Mouse (Mus musculus) thymus, postnatal 36 days (tissue): Measurements from ENCODE around the gene Gm9736.
"Not testable (repeated sequence)": the region's sequence is repeated elsewhere in the genome, so short reads cannot be mapped to it uniquely, and the experiment has no call there.

Source experiments
- DNase-seq, 2 experiments: peaks; one replicate each; pipeline ENCODE4 v3.0.0; 2022; ENCODE audit warnings: mixed read lengths in 2 of 2

Gene Gm9736

GRCm38 (mm10) chr10:77751254-77751653 is at the start of gene Gm9736:
Gm9736 (minus strand) TSS chr10:77751354.
- not testable (repeated sequence) for DNase-seq

- DNase-seq: no peak
Observed at GRCm38 (mm10) chr10:77798921-77799508, 47.9 kb upstream of the Gm9736 start, which contains the start of gene Gm19668. Gm19668 (minus strand) TSS chr10:77799133.

- not testable (repeated sequence) for DNase-seq
Observed at GRCm38 (mm10) chr10:77798164-77798920, 47.2 kb upstream of the Gm9736 start.

GRCm38 (mm10) chr10:77797677-77798076 is 46.5 kb upstream of the Gm9736 start:
- no peak for DNase-seq

GRCm38 (mm10) chr10:77794976-77795375 is 43.8 kb upstream of the Gm9736 start, which contains the start of gene Gm9639:
Gm9639 (minus strand) TSS chr10:77795076.
- DNase-seq: no peak

GRCm38 (mm10) chr10:77788621-77789020 is 37.5 kb upstream of the Gm9736 start:
- DNase-seq: no peak

GRCm38 (mm10) chr10:77787876-77788275 is 36.7 kb upstream of the Gm9736 start, which contains the start of gene Gm7137:
Gm7137 (minus strand) TSS chr10:77788200.
- not testable (repeated sequence) for DNase-seq

GRCm38 (mm10) chr10:77783396-77783795 is 32.2 kb upstream of the Gm9736 start:
- not testable (repeated sequence) for DNase-seq

GRCm38 (mm10) chr10:77782442-77782841 is 31.3 kb upstream of the Gm9736 start, which contains the start of gene Gm3250:
Gm3250 (minus strand) TSS chr10:77782542.
- not testable (repeated sequence) for DNase-seq

- DNase-seq: not testable (repeated sequence)
Observed at GRCm38 (mm10) chr10:77776844-77777243, 25.7 kb upstream of the Gm9736 start, which contains the start of gene Gm7138. Gm7138 (minus strand) TSS chr10:77776944.

GRCm38 (mm10) chr10:77772142-77772541 is 21.0 kb upstream of the Gm9736 start:
- DNase-seq: not testable (repeated sequence)

- not testable (repeated sequence) for DNase-seq
Observed at GRCm38 (mm10) chr10:77771225-77771624, 20.1 kb upstream of the Gm9736 start, which contains the start of gene Gm3238. Gm3238 (minus strand) TSS chr10:77771325.

- no peak for DNase-seq
Observed at GRCm38 (mm10) chr10:77769727-77770126, 18.6 kb upstream of the Gm9736 start.

- not testable (repeated sequence) for DNase-seq
Observed at GRCm38 (mm10) chr10:77759582-77759981, 8.4 kb upstream of the Gm9736 start, which contains the start of gene Gm3233. Gm3233 (minus strand) TSS chr10:77759682.

- no peak for DNase-seq
Observed at GRCm38 (mm10) chr10:77753448-77753847, 2.3 kb upstream of the Gm9736 start.

- DNase-seq: not testable (repeated sequence)
Observed at GRCm38 (mm10) chr10:77752312-77752711, 1.2 kb upstream of the Gm9736 start.

GRCm38 (mm10) chr10:77750686-77751085 is 468 bp downstream of the Gm9736 start:
- not testable (repeated sequence) for DNase-seq

GRCm38 (mm10) chr10:77741924-77742688 is 9.0 kb downstream of the Gm9736 start, which contains the start of gene Gm18596:
Gm18596 (minus strand) TSS chr10:77742638.
- DNase-seq: not testable (repeated sequence)

- DNase-seq: no peak
Observed at GRCm38 (mm10) chr10:77738929-77739328, 12.2 kb downstream of the Gm9736 start.

GRCm38 (mm10) chr10:77735928-77736327 is 15.2 kb downstream of the Gm9736 start:
- no peak for DNase-seq

GRCm38 (mm10) chr10:77729241-77729640 is 21.9 kb downstream of the Gm9736 start:
- DNase-seq: peak in 1 of 2 experiments; percentile 11

GRCm38 (mm10) chr10:77728280-77728679 is 22.9 kb downstream of the Gm9736 start:
- DNase-seq: no peak

- DNase-seq: no peak
Observed at GRCm38 (mm10) chr10:77726186-77726585, 25.0 kb downstream of the Gm9736 start, which contains the start of gene Gm10100. Gm10100 (plus strand) TSS chr10:77726486.
